Mouse (Mus musculus): ENCODE measurements around the gene March2. TPM values are rescaled to one million over a fixed set of nuclear protein-coding genes. Genes with fewer than 3 reads are reported as not detected.

The March2 gene
- polyA plus RNA-seq, 1 experiment from 2014 or later, result 33.1 TPM

DNA sequence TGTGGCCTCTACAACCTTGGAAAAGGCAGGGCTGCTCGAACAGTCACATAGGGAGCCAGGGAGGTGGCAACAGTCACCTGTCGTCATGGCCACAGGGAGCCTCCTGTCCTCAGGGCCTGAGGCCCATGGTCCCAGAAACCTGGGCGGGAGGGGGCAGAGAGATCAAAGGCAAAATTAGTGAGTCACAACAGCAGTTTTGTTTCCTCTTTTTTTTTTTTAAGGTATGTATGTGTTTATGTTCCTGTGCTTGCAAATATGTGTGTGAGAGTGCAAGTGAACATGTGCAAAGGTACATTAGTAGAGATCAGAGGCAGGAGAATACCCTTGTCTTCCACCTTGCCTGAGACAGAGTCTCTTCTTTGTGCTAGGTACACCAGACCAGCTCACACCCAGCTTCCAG lies 8.6 kb downstream of the March2 start:
- Histone ChIP-seq H3K4me1 (no peaks in the 10 kb centered on the region), H3K4me3 (no peak overlapping the region), H3K27ac (no peak overlapping the region), H3K9me3 (peaks cover 6% of the 10 kb centered on the region; the same call in 1 of the 2 replicates), H3K27me3 (ENCODE audit: poor library complexity, severe bottlenecking) (no peaks in the 10 kb centered on the region), H3K36me3 (replicated peaks) (peaks cover 24% of the 10 kb centered on the region)
- 78% methylated on average over 3 of the region's 3 CpGs for WGBS
- DNase-seq (ENCODE audit: extremely low spot score, low spot score), result no peak

GRCm38 (mm10) chr17:33703091-33703490 lies 15.4 kb downstream of the March2 start:
- no peak overlapping the region for H3K27ac ChIP-seq
- no peaks in the 10 kb centered on the region for H3K27me3 ChIP-seq (ENCODE audit: poor library complexity, severe bottlenecking)
- peaks cover 17% of the 10 kb centered on the region for H3K36me3 ChIP-seq (replicated peaks)
- no peak for DNase-seq (ENCODE audit: extremely low spot score, low spot score)
- no peak overlapping the region for H3K4me3 ChIP-seq
- 89% methylated on average over 9 of the region's 9 CpGs for WGBS
- H3K4me1 ChIP-seq, result no peaks in the 10 kb centered on the region
- no peaks in the 10 kb centered on the region for H3K9me3 ChIP-seq

DNA sequence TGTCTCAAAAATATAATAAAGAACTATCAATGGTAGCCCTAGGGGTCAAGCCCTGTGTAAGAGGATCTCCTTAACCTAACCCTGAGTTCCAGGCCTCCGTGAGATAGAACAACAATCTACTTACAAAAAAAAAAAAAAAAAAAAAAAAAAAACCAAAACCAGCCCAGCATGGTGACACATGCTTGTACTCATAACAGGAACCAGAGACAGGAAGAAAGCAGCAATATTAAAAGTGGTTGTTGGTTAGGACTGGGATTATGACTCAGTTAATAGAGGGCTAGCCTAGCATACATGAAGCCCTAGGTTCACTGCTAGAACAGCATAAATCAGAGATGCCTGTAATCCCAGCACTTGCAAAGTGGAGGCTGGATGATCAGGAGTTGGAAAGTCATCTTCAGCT lies 16.3 kb downstream of the March2 start:
- WGBS, result 83% methylated on average over 1 of the region's 1 CpGs
- no peak overlapping the region for H3K27ac ChIP-seq
- H3K4me1 ChIP-seq, result no peaks in the 10 kb centered on the region
- H3K9me3 ChIP-seq, result no peaks in the 10 kb centered on the region
- H3K36me3 ChIP-seq (replicated peaks), result peaks cover 24% of the 10 kb centered on the region
- H3K27me3 ChIP-seq (ENCODE audit: poor library complexity, severe bottlenecking), result no peaks in the 10 kb centered on the region
- DNase-seq (ENCODE audit: extremely low spot score, low spot score), result no peak
- H3K4me3 ChIP-seq, result no peak overlapping the region

DNA sequence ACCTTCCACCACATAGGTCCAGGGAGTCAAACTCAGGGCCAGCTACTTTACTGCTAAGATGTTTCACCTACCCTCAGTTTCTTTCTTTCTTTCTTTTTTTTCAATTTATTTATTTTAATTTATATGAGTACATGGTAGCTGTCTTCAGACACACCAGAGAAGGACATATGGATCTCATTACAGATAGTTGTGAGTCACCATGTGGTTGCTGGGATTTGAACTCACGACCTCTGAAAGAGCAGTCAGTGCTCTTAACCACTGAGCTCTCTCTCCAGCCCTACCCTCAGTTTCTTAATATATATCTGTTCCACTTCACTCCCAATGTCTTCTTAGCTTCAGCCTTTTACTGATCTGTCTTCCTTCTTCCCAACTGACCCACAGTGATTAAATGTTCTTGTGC lies 23.0 kb downstream of the March2 start:
- DNase-seq (ENCODE audit: extremely low spot score, low spot score), result no peak
- peaks cover 32% of the 10 kb centered on the region for H3K36me3 ChIP-seq (replicated peaks)
- H3K4me1 ChIP-seq, result no peaks in the 10 kb centered on the region
- no peaks in the 10 kb centered on the region for H3K9me3 ChIP-seq
- H3K27me3 ChIP-seq (ENCODE audit: poor library complexity, severe bottlenecking), result no peaks in the 10 kb centered on the region
- H3K4me3 ChIP-seq, result no peak overlapping the region
- 82% methylated on average over 1 of the region's 1 CpGs for WGBS
- no peak overlapping the region for H3K27ac ChIP-seq

DNA sequence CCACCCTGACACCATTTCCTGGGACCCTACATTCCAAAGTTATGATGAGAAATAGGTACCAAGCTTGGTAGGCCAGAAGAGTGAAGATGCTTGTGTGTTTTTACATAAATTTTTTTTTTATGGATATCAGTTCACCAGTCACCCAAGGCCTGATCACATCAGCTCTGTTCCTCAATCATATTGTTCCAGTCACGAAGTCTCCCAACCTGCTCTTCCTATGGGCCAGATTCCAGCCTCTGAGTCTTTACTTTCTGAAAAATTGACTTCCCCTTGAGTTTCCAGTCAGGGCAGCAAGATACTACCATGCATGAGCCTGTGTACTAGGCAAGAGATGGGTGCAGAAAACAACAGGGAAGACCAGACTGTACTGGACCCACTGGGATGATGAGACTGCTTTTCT lies 31.7 kb downstream of the March2 start, which contains the start of gene Hnrnpm:
Hnrnpm (minus strand) TSS at position 101 of the 400 bp plus-strand sequence.
- peak within 1 kb of the TSS; percentile 99; the same call in 1 of the 2 replicates for H3K27ac ChIP-seq
- WGBS, result 87% methylated on average over 1 of the region's 1 CpGs
- H3K36me3 ChIP-seq (replicated peaks), result peaks cover 24% of the 10 kb centered on the region
- no peaks in the 10 kb centered on the region for H3K9me3 ChIP-seq
- peak within 1 kb of the TSS; percentile 81 for H3K4me3 ChIP-seq
- H3K27me3 ChIP-seq (ENCODE audit: poor library complexity, severe bottlenecking), result no peaks in the 10 kb centered on the region
- H3K4me1 ChIP-seq, result peaks cover 32% of the 10 kb centered on the region
- DNase-seq (ENCODE audit: extremely low spot score, low spot score), result no peak

DNA sequence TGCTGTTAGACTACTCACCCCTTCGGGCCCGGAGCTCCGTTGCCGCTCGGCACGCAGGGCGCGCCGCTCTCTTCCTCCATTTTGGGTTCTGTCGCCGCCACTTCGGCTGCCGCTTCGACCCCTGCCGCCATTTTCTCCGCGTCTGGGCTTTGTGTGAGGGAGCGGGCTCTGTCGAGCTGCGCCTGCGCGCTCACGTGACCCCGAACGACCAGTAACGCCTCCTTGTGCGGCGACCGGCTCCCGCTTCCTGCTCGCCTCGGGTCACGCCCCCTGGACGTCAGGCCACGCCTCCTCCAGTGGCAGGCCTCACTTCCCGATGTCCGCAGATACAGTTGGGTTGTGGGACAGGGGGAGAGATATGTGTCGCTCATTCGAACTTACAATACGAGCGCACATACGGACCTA lies 33.2 kb downstream of the March2 start:
- peak; percentile 97 for DNase-seq (ENCODE audit: extremely low spot score, low spot score)
- H3K9me3 ChIP-seq, result no peaks in the 10 kb centered on the region
- H3K4me1 ChIP-seq, result peaks cover 35% of the 10 kb centered on the region
- peak overlapping the region; percentile 81 for H3K4me3 ChIP-seq
- H3K36me3 ChIP-seq (replicated peaks), result peaks cover 27% of the 10 kb centered on the region
- no peaks in the 10 kb centered on the region for H3K27me3 ChIP-seq (ENCODE audit: poor library complexity, severe bottlenecking)
- peak overlapping the region; percentile 99 for H3K27ac ChIP-seq
- under 1% methylated on average over 42 of the region's 42 CpGs for WGBS

GRCm38 (mm10) chr17:33684671-33685231 lies 33.7 kb downstream of the March2 start:
- peak; percentile 68 for DNase-seq (ENCODE audit: extremely low spot score, low spot score)
- no peaks in the 10 kb centered on the region for H3K9me3 ChIP-seq
- peak overlapping the region; percentile 99 for H3K27ac ChIP-seq
- H3K36me3 ChIP-seq (replicated peaks), result peaks cover 27% of the 10 kb centered on the region
- no peaks in the 10 kb centered on the region for H3K27me3 ChIP-seq (ENCODE audit: poor library complexity, severe bottlenecking)
- WGBS, result under 1% methylated on average over 44 of the region's 44 CpGs
- H3K4me1 ChIP-seq, result peaks cover 35% of the 10 kb centered on the region
- peak overlapping the region; percentile 81 for H3K4me3 ChIP-seq

GRCm38 (mm10) chr17:33681767-33682166 lies 36.7 kb downstream of the March2 start:
- H3K9me3 ChIP-seq, result no peaks in the 10 kb centered on the region
- peak overlapping the region; percentile 81; the same call in 1 of the 2 replicates for H3K4me3 ChIP-seq
- H3K27ac ChIP-seq, result no peak overlapping the region
- H3K36me3 ChIP-seq (replicated peaks), result peaks cover 47% of the 10 kb centered on the region
- H3K27me3 ChIP-seq (ENCODE audit: poor library complexity, severe bottlenecking), result no peaks in the 10 kb centered on the region
- DNase-seq (ENCODE audit: extremely low spot score, low spot score), result no peak
- peaks cover 35% of the 10 kb centered on the region for H3K4me1 ChIP-seq

GRCm38 (mm10) chr17:33678771-33679170 lies 39.7 kb downstream of the March2 start:
- Histone ChIP-seq H3K27ac (no peak overlapping the region), H3K9me3 (no peaks in the 10 kb centered on the region), H3K4me3 (no peak overlapping the region), H3K27me3 (ENCODE audit: poor library complexity, severe bottlenecking) (no peaks in the 10 kb centered on the region), H3K36me3 (replicated peaks) (peaks cover 64% of the 10 kb centered on the region), H3K4me1 (peaks cover 24% of the 10 kb centered on the region)
- no peak for DNase-seq (ENCODE audit: extremely low spot score, low spot score)

GRCm38 (mm10) chr17:33676086-33676485 lies 42.4 kb downstream of the March2 start:
- Histone ChIP-seq H3K9me3 (no peaks in the 10 kb centered on the region), H3K4me3 (no peak overlapping the region), H3K36me3 (replicated peaks) (peaks cover 53% of the 10 kb centered on the region), H3K4me1 (no peaks in the 10 kb centered on the region), H3K27ac (no peak overlapping the region), H3K27me3 (ENCODE audit: poor library complexity, severe bottlenecking) (no peaks in the 10 kb centered on the region)
- 96% methylated on average over 2 of the region's 2 CpGs for WGBS
- DNase-seq (ENCODE audit: extremely low spot score, low spot score), result no peak

DNA sequence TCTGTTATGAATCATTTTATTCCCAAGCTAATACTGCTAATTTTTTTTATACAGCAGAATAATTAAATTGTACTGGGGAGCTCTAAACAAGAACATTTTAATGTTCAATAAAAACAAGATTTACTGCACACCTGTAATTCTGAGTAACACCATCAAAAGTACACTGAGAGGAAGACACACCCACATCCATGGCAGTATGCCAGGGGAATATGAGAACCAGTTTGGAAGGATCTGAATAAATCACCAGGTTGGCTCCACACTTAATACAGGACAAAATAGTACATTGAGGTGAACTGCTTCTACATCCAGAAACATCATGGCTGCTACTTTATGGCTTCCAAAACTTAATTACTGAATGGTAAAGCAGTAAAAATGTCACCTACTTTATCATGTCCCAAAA lies 43.0 kb downstream of the March2 start:
- Histone ChIP-seq H3K4me3 (no peak overlapping the region), H3K4me1 (no peaks in the 10 kb centered on the region), H3K9me3 (no peaks in the 10 kb centered on the region), H3K36me3 (replicated peaks) (peaks cover 53% of the 10 kb centered on the region), H3K27ac (no peak overlapping the region), H3K27me3 (ENCODE audit: poor library complexity, severe bottlenecking) (no peaks in the 10 kb centered on the region)
- no peak for DNase-seq (ENCODE audit: extremely low spot score, low spot score)

DNA sequence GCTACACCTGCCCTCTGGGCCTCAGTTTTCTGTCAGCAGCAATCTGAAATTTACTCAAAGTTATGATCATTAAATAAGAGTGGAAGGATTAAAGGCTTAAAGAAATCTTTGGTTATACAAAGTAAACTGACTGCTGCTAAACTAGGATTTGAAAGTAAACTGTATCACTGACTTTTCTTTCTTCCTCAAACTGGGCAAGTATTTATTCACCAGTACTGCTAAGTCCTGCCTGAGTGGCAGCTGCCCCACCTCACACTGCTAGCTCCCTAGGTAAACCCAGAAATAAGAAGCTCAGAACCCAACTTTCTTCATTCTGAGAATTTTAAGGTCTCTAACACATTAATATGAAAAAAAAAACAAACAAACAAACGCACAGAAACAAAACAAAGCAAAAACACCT lies 44.6 kb downstream of the March2 start:
- no peaks in the 10 kb centered on the region for H3K4me1 ChIP-seq
- peaks cover 60% of the 10 kb centered on the region for H3K36me3 ChIP-seq (replicated peaks)
- 94% methylated on average over 1 of the region's 1 CpGs for WGBS
- H3K4me3 ChIP-seq, result no peak overlapping the region
- H3K27me3 ChIP-seq (ENCODE audit: poor library complexity, severe bottlenecking), result no peaks in the 10 kb centered on the region
- no peak for DNase-seq (ENCODE audit: extremely low spot score, low spot score)
- no peaks in the 10 kb centered on the region for H3K9me3 ChIP-seq
- no peak overlapping the region for H3K27ac ChIP-seq

DNA sequence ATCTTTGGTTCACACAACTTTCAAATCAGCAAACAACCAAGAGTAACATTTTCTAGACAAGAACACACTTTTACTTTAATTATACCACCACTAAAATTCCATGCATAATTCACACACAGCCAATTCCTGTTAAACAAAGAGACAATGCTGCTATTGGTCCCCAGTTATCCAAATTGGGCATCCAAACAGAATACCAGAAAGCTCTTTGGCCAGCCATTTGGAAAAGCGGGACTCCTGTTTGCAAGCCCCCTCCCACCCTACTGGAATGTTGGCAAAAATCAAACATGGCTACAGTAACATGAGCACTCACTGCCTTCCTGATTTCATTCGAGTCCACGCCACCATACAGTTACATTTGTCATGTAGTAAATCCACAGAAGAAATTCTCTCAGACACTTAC lies 48.8 kb downstream of the March2 start:
- Histone ChIP-seq H3K9me3 (no peaks in the 10 kb centered on the region), H3K36me3 (replicated peaks) (peaks cover 67% of the 10 kb centered on the region), H3K27ac (no peak overlapping the region), H3K4me3 (no peak overlapping the region), H3K27me3 (ENCODE audit: poor library complexity, severe bottlenecking) (no peaks in the 10 kb centered on the region), H3K4me1 (no peaks in the 10 kb centered on the region)
- WGBS, result 95% methylated on average over 3 of the region's 3 CpGs
- no peak for DNase-seq (ENCODE audit: extremely low spot score, low spot score)

- WGBS, result 88% methylated on average over 3 of the region's 3 CpGs
- DNase-seq (ENCODE audit: extremely low spot score, low spot score), result no peak
- Histone ChIP-seq H3K9me3 (no peaks in the 10 kb centered on the region), H3K27me3 (ENCODE audit: poor library complexity, severe bottlenecking) (no peaks in the 10 kb centered on the region), H3K4me1 (no peaks in the 10 kb centered on the region), H3K36me3 (replicated peaks) (peaks cover 80% of the 10 kb centered on the region), H3K4me3 (no peak overlapping the region), H3K27ac (no peak overlapping the region)
These were observed 51.7 kb downstream of the March2 start for GRCm38 (mm10) chr17:33666813-33667212.

Measured in forebrain, embryonic 10.5 days (tissue).